In genomic region chr10:4276081-4276480, GRCm38 (mm10) we compare ENCODE assay signal across 20 mouse cellular contexts.
DNase-seq lines count a peak whose midpoint lies in the region; ATAC-seq lines count a peak whose summit lies in the region.
"Had no signal": no experiment of that assay in that cellular context is flagged by ENCODE, and none has a peak within 500 bp of the region (broad histone marks: within the 10 kb centered on the region; RNA-seq: fewer than 3 reads in every experiment).

No protein-coding gene starts in this region.

- no peak for DNase-seq in cerebellum, postnatal 4 days (ENCODE audit: low spot score in 2 of 2)
- peak; percentile 79 for DNase-seq in cerebellum, adult 11-12 months
- peak; percentile 78 for DNase-seq in cerebellum, adult 9-10 months
- DNase-seq in cerebellum, postnatal 25 days: peak; percentile 65 to 67
- DNase-seq in MN1 (ENCODE audit: low spot score): no peak
- DNase-seq in layer of hippocampus, adult 11-12 months (ENCODE audit: low spot score): no peak
- no peak for DNase-seq in ovary, postnatal 36 days (ENCODE audit: low spot score)
- DNase-seq: adrenal gland, adult 8-10 months; adrenal gland, postnatal 36 days; forebrain, postnatal 0 days; gastrocnemius, adult 2 months; gastrocnemius, postnatal 25 days; heart, postnatal 10 days; heart, postnatal 4 days; kidney, adult 8-10 months had no signal

- ATAC-seq in cerebellum, adult (ENCODE audit: insufficient number of reproducible peaks, low FRiP score, low TSS enrichment): peak; percentile 82
- ATAC-seq: forebrain, embryonic 13.5 days; forebrain, postnatal 0 days; hindbrain, embryonic 16.5 days; inflammation-experienced regulatory T-cells, adult 6 months; intestine, postnatal 0 days had no signal

Comparison
In these comparisons a context has a peak if more than half of its experiments do, and no peak if none do; other contexts are left out.
1. DNase-seq: peak in cerebellum, adult 11-12 months (single experiment), cerebellum, adult 9-10 months (single experiment) and cerebellum, postnatal 25 days (2 of 2); none in cerebellum, postnatal 4 days (0 of 2), MN1 (single experiment), layer of hippocampus, adult 11-12 months (single experiment) and ovary, postnatal 36 days (single experiment).